Mouse (Mus musculus): ENCODE measurements around the gene Map3k3.
"Not testable (repeated sequence)": the region's sequence is repeated elsewhere in the genome, so short reads cannot be mapped to it uniquely, and the experiment has no call there.

Map3k3 gene

DNA sequence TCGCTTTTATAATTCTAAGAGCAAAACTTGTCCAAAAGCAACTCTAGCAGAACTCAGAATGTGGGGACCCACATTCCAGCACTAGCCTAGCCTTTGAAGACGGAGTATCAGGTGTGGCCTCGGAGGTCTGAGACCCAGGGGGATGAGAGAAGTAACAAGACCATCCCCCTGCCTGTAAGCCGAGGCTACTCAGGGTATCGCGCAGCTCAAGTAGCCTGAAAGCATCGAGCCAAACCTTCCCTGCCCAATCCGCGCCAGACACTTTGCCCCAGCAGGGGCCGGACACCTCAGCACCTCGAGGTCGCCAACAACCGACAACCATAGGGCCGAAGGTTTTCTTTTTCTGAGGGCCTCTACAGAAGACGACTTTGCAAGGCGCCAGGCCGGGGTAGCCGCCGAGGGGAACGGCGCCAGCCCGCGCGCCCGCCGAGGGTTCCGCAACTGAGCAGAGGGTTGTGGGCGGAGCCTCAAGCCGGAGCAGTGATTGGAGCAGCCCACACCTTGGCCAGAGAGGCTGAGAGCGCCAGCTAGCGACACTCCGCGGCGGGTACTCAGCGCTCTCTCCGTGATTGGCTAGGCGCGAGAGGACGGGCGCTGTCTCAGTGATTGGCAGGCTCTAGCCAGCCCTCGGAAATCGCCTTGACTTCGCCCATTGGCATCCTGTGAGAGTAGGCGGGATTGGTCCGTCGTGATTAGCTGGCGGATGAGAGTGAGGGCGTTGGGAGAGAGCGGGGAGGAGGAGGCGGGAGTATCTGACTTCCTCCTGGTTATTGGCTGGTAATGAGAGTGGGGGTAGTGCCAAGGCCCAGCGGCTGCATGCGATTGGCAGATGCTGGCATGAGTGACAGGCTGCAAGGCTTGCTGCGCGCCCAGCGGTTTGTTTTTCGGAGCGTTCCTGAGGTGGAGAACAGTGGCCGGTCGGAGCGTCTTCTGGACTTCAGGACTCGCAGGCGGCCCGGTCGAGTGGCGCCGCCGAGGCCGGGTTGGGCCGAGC lies at the start of gene Map3k3:
Gene Map3k3, plus strand, starts transcription at position 906 of the 994 bp plus-strand sequence.
- peak; percentile 100 for DNase-seq

DNA sequence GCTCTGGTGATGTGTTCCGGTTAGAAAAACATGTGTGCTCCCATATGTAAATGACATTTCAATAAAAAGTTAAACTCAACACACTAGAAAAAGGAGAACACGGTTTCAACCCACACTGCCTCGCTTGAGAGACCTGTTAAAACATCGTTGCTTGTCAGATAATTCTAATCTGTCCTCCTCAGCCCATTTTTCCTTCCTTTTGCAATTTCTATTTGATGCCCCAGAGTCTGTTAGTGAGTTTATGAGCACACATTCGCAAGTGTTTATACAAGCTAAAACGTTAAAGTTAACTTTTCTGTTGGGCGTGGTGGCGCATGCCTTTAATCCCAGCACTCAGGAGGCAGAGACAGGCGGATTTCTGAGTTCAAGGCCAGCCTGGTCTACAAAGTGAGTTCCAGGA lies 49.4 kb upstream of the Map3k3 start:
- no peak for DNase-seq

- DNase-seq: peak; percentile 97 to 98
Measured at GRCm38 (mm10) chr11:106036548-106037417, 47.6 kb upstream of the Map3k3 start, which contains the start of gene Dcaf7. Dcaf7 (plus strand) TSS chr11:106036872.

DNA sequence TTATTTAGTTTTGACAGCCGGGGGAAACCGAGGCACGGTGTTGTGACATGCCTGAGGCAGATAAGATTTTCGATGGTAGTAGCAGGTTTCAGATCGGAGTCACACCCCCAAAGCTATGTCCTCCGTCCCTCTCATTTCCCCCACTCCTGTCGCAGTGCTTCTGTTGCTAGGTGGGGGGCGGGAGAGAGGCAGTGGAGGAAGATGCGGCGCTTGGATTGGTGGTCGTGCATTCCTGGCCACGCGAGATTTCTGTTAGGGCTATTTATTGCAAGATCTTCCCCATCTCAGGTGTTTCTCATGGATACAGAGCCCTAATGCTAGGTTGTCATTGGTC lies 47.0 kb upstream of the Map3k3 start:
- no peak for DNase-seq

DNA sequence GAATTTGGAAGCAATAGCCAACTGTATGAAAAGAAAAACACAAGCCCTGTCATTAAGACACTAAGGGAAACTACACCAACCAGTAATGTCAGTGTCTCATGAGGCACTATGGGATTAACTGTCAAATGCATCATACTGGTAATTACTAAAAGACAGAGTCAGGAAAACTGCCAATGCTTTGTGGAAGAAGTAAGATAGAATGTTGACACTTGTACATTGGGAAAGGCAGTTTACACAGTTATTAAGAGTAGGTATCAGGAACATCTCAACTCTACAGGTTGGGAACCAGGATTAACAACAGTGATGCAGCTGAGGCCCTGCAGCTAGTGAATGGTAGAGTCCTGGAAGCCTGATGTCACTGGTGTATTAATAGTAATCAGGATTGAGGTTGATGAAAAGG lies 40.1 kb upstream of the Map3k3 start:
- DNase-seq: no peak

GRCm38 (mm10) chr11:106045256-106045655 lies 39.2 kb upstream of the Map3k3 start:
- no peak for DNase-seq

DNA sequence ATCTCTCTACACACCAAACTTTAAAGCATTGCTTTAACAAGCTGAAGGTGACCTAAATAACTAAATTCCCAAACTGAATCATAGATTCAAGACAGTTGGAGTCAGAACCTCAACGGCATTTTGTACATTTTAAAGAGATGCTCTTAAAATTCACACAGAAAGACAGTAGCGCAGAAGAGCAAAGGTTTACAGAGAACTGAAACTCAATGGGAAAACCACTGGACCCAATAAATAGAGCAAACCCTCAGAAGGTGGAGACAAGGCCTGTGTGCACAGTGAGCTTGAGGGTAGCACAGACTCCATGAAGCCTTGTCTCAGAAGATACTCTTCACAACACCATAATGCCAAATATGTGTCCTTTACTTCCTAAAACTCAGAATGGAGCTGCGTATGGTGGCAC lies 38.6 kb upstream of the Map3k3 start:
- no peak for DNase-seq

DNA sequence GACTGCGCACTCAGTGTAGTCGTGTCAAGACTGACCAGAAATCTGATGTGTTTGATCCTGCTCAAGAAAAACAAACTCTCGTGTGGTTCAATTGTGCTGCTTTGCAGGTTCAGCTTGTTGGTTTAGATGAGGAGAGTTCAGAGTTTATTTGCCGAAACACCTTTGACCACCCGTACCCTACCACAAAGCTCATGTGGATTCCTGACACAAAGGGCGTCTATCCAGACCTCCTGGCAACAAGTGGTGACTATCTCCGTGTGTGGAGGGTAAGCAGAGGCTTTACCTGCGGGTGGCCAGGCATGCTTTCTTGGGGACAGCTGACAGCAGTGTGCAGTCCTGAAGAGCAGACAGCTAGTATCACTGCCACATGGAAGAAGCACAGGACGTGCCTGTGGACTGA lies 37.8 kb upstream of the Map3k3 start:
- no peak for DNase-seq

DNA sequence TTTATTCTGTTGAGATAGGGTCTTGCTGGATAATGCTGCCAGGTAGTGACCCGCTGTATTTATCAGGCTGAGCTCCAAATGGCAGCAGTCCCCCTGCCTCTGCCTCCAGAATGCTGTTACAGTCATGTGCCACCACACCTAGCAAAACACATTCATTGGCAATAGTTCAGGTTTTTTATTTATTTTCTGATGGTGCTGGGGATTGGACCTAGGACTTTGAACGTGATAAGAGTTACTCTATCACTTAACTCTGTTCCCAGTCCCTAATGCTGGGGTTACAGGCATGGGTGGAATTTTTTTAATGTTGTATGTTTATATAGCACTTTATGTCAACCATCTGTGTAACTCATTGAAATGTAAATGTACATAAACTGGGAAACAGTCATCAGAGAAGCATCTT lies 30.5 kb upstream of the Map3k3 start:
- no peak for DNase-seq

DNA sequence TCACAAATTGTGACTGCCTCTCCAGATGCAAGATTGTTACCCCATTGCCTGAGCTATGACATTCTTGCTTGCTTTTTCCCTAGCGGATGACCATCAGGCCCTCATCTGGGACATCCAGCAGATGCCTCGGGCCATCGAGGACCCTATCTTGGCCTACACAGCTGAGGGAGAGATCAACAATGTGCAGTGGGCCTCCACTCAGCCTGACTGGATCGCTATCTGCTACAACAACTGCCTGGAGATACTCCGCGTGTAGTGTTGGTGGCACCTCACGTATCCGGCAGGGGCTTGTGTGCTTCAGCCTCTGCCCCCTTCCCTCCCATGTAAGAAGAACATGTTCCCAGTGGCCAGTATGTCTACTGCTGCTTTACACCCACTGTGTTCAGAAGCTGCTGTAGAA lies 29.8 kb upstream of the Map3k3 start:
- no peak for DNase-seq

- no peak for DNase-seq
Measured at GRCm38 (mm10) chr11:106055341-106055740, 29.1 kb upstream of the Map3k3 start.

DNA sequence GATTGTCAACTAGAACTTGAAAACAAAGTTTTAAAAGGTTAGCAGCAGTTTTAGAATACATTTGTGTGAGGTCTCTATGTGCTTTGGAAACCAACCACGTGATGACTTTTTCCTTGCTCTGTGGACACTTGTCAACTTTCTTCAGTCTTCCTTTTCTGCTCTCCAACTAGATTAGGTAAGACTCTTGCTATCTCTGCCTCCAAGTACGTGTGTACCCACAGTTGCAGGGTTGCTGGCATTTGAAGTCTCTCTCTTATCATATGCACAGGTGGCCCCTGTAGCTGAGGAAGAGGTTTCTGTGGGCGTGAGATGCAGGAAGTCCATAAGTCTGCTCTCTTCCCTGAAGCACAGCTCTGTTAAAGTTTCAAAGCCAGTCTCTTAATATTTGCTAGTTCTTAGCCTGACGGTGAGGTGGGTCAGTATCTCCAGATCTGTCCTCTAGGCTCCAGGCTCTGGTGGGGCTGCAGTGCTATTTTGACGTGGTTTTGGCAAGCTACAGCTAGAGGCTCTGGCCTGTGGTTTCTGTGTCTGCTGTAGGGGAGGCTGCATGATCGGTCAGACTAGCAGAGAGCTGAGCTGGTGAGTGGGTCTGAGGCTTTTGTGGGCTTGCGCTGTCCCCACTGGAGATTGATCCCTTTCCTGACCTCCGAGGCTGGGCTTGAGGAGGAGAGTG lies 27.5 kb upstream of the Map3k3 start:
- no peak for DNase-seq

DNA sequence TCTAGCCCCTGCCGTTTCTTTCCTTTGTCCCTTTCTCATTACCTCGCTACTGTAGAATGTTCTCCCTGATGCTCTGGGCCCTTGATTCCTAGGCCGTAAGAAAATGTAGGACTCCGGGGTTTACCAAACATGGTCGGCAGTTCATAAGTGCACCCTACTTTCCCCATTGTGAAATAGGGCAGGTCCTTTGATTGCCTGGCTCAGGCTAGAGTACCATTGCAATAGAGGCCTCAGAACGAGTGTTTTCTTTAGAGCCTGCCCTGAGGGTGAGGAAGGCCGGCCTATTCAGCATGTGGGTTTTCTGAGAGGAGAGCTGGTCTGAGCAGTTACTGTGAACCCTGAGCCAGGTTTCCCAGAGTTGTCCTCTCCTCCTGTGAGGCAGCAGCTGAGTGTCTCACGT lies 26.4 kb upstream of the Map3k3 start:
- peak in 1 of 2 experiments; percentile 28 for DNase-seq

DNA sequence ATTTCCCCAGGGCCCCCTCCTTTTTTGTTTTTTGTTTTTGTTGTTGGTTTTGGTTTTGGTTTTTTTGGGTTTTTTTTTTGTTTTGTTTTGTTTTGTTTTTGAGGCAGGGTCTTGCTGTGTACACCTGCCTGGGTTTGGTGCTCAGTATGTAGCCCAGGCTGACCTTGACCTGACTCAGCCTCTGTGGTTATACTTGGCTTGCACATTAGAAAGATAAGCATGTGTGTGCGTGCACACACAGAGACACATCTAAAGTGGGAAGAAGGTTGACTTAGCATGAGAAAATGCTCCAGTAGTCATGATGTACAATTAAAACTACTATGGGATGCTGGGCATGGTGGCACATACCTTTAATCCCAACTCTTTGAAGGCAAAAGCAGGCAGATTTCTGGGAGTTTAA lies 23.9 kb upstream of the Map3k3 start:
- no peak for DNase-seq

GRCm38 (mm10) chr11:106061311-106061710 lies 23.1 kb upstream of the Map3k3 start:
- no peak for DNase-seq

GRCm38 (mm10) chr11:106063756-106064155 lies 20.7 kb upstream of the Map3k3 start:
- no peak for DNase-seq

DNA sequence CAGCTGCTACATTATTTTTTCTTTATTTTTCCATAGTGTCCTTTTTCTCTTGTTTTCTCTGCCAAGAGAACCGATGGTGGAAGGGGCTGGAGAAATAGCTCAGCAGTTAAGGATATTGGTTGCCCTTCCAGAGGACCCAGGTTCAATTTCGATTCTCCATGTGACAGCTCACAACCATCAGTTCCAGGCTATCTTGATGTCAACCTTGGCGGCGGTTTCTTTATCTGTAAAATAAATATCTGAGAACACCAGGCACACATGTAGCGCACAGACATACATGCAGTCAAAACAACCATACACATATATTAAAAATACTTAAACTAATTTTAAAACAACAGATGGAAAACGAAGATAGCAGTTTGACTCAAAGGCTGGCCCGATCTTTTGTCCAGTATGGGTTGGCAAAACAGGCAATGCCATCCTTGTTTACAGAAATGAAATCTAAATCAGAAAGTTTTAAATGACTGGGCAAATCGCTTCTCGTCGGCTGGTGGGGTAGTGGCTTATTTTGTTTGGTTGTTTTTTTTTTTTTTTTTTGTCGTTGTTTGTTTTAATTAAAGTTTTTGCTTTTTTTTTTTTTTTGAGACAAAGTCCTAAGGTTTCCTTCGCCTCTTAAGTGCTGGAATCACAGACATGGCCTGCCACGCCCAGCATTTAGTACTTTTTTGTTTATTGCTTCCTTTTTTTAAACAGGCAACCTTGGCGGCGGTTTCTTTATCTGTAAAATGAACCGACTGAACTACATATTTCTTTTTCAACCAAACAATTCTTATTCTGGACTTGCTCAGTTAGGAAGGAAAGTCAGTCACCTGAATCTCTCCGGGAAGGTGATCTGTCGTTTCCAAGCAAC lies 19.1 kb upstream of the Map3k3 start:
- DNase-seq: no peak

- peak; percentile 97 for DNase-seq
Measured at GRCm38 (mm10) chr11:106065923-106066571, 18.4 kb upstream of the Map3k3 start, which contains the start of gene Taco1. Taco1 (plus strand) TSS chr11:106066061.

DNA sequence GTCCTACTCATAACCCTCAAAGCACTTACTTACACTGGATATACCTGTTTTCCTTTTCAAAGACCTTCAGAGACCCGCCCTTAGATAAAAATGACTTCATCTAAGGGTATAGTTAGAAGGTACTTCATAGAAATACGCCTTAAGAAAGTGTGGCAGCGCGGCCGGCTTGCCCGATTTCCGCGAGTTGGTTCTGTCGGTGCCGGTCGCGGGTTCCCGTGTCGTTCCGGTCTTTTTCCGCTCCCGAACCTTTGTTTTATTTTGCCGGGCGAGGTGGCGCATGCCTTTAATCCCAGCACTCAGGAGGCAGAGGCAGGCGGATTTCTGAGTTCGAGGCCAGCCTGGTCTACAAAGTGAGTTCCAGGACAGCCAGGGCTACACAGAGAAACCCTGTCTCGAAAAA lies 17.8 kb upstream of the Map3k3 start:
- DNase-seq: not testable (repeated sequence)

DNA sequence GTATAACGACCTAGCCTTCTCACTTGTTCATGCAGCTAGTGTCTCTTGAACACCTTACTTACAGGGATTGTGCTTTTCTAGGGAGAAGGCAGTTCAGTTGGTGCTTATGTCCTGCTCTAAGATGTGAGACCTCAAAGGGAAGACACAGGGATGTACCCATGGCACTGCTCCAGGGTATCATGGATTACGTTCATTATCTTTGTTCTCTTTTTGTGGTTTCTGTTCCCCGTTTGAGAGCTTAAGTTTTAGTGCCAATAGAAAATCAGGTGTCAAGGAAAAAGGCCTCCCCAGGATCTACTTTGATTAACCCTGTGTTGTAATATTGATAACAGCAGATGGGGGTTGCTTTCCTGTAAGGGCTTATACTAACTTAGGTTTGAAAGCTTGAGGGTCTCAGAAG lies 10.6 kb upstream of the Map3k3 start:
- DNase-seq: no peak

DNA sequence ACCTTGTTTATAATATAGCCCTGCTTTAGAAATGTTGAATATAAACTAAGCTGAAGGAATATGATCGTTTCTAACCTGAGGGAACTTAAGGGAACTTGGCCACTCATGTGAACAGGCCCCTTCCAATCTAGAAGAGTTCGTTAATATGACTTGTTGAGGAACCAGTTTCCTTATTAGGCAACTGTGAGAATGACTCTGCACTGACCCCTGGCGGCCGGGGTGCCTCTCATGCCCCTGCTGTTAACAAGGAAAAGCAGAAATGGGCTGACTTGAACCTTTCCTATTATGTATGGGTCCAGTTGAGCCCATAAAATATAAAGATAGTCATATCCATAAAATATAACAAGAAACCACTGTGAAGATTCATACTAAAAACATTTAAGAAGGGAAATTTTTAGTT lies 8.1 kb upstream of the Map3k3 start:
- peak; percentile 70 to 79 for DNase-seq
